Mouse (Mus musculus) intestine, embryonic 14.5 days (tissue): ENCODE data around the gene Sumf1. TPM values are rescaled to one million over a fixed set of nuclear protein-coding genes. Genes with fewer than 3 reads are reported as not detected.

Experiments
- ATAC-seq: fragments of 200-750 bp; cut with Nextera tagmentation; replicated peaks from 2 replicates; pipeline ENCODE4 v1.8.0; 2017; ENCODE audit warnings: low read depth, moderate number of reproducible peaks, moderate TSS enrichment, moderate library complexity; ENCODE audit not compliant: low FRiP score, low TSS enrichment
- DNase-seq: peaks from one replicate; pipeline ENCODE4 v3.0.0-alpha.2; 2018; ENCODE audit warnings: low spot score
- H3K27ac ChIP-seq: fragments of 300-500 bp; sonication (generic); 2 replicates; pipeline ENCODE4 v1.5.1; 2014; ENCODE audit warnings: low read depth, mild to moderate bottlenecking, control low read depth
- H3K27me3 ChIP-seq: fragments of 300-500 bp; sonication (generic); replicated peaks from 2 replicates; pipeline ENCODE4 v1.6.1; 2014; ENCODE audit warnings: low read length, control low read depth; ENCODE audit not compliant: control insufficient read depth, insufficient read depth
- H3K36me3 ChIP-seq: fragments of 300-500 bp; sonication (generic); 2 replicates; pipeline ENCODE4 v1.6.1; 2014; ENCODE audit warnings: low read length, control low read depth; ENCODE audit not compliant: control insufficient read depth, insufficient read depth
- H3K4me1 ChIP-seq: fragments of 300-500 bp; sonication (generic); replicated peaks from 2 replicates; pipeline ENCODE4 v1.6.1; 2014; ENCODE audit warnings: low read length, control low read depth, mixed read lengths; ENCODE audit not compliant: control insufficient read depth, insufficient read depth
- H3K4me2 ChIP-seq: fragments of 300-500 bp; sonication (generic); 2 replicates; pipeline ENCODE4 v1.6.1; 2014; ENCODE audit warnings: low read length
- H3K4me3 ChIP-seq: fragments of 300-500 bp; sonication (generic); 2 replicates; pipeline ENCODE4 v1.5.1; 2014; ENCODE audit warnings: low read depth, low read length, control low read depth, mixed read lengths
- H3K9ac ChIP-seq: fragments of 300-500 bp; sonication (generic); 2 replicates; pipeline ENCODE4 v1.6.1; 2014; ENCODE audit warnings: mild to moderate bottlenecking, low read length
- H3K9me3 ChIP-seq: fragments of 300-500 bp; sonication (generic); 2 replicates; pipeline ENCODE4 v1.6.1; 2016; ENCODE audit warnings: low read length, control low read depth; ENCODE audit not compliant: control insufficient read depth
- WGBS: fragments of 180-500 bp; shearing (Covaris S2); extraction: QIAGEN DNeasy Blood & Tissue Kit; methylation state at CpG from one replicate; pipeline ENCODE4 v1.1.7; 2014; 5-methylcytosine and 5-hydroxymethylcytosine counted together
- polyA plus RNA-seq: library from polyadenylated mRNA; unstranded; fragments of >200 nt; fragmentation: Nextera tagmentation; extraction: Ambion mirVana; gene quantifications from 2 replicates; pipeline ENCODE4 v1.2.1, GENCODE M21; 2014

Gene Sumf1
- polyA plus RNA-seq, 1 experiment from 2014 or later: 21.7 TPM

DNA sequence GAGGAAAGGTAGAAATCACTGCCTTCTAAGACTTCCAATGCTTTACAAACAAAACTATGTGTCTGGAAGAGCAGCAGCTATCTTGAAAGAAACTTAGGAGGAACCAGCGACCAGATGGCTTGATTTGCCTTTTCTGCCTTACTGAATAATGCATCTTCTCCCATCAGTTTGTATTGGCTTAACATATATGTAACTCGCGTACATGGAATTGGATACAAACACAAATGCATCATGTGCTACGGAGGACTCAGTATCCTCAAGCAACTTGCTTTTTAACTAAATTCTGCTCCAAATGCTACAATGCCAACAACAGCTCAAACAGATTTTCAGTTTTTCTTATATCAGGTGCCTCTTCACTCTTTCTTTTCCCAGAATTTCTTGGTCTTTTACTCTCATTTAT, 36.1 kb downstream of the Sumf1 start:
- DNase-seq: no peak
- H3K4me1 ChIP-seq: no peaks in the 10 kb centered on the region
- no peak overlapping the region for H3K4me2 ChIP-seq
- H3K9me3 ChIP-seq: no peaks in the 10 kb centered on the region
- no peak for ATAC-seq
- no peak overlapping the region for H3K4me3 ChIP-seq
- no peak overlapping the region for H3K27ac ChIP-seq
- H3K9ac ChIP-seq: no peak overlapping the region
- 0 out of 2 replicates have a peak, but pooled peaks cover 7% of the 10 kb centered on the region for H3K36me3 ChIP-seq
- no peaks in the 10 kb centered on the region for H3K27me3 ChIP-seq
- WGBS: 90% methylated on average over 4 of the region's 4 CpGs

DNA sequence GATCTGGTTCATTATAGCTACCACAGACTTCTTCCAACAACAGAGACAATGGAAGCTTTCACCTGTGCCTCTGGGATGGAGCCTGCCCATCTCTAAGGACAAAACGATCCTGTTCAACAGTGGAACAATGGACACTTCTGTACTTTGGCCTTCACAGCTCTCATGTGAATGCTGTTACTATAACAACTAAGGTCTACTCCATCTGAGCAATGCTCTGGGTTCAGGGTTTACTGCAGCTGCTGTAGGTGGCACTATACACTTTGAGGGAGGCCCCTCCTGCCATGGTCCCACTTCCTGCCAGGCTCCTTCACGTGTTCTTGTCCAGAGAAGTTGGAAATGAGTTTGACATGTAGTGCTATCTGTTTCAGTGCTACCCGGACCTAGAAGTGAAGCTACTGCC, 36.9 kb downstream of the Sumf1 start:
- no peak; the same call in 1 of the 2 replicates for ATAC-seq
- 61% methylated on average over 3 of the region's 3 CpGs for WGBS
- H3K27me3 ChIP-seq: no peaks in the 10 kb centered on the region
- H3K36me3 ChIP-seq: 0 out of 2 replicates have a peak, but pooled peaks cover 7% of the 10 kb centered on the region
- H3K9me3 ChIP-seq: no peaks in the 10 kb centered on the region
- H3K4me2 ChIP-seq: no peak overlapping the region
- DNase-seq: no peak
- H3K27ac ChIP-seq: no peak overlapping the region
- no peaks in the 10 kb centered on the region for H3K4me1 ChIP-seq
- no peak overlapping the region for H3K9ac ChIP-seq
- no peak overlapping the region for H3K4me3 ChIP-seq

DNA sequence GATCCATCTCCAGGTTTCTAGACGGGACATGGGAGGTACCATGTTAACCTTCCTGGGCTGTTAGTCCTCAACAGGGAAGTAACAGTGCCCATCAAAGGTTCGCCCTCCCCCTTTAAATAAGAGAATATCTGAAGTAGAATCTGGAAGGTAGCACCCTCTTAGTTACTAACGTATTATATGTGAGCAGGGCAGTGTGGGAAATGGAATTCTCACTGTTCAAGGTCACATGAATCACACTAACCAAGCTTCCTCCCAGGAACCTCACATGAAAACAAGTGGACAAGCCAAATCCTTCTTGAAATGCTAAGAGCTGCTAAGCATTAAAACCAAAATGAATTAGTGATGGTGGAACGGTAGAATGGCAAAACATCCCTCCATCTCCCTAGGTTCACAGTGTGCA, 38.7 kb downstream of the Sumf1 start:
- ATAC-seq (no peak), DNase-seq (no peak)
- 89% methylated on average over 4 of the region's 4 CpGs for WGBS

DNA sequence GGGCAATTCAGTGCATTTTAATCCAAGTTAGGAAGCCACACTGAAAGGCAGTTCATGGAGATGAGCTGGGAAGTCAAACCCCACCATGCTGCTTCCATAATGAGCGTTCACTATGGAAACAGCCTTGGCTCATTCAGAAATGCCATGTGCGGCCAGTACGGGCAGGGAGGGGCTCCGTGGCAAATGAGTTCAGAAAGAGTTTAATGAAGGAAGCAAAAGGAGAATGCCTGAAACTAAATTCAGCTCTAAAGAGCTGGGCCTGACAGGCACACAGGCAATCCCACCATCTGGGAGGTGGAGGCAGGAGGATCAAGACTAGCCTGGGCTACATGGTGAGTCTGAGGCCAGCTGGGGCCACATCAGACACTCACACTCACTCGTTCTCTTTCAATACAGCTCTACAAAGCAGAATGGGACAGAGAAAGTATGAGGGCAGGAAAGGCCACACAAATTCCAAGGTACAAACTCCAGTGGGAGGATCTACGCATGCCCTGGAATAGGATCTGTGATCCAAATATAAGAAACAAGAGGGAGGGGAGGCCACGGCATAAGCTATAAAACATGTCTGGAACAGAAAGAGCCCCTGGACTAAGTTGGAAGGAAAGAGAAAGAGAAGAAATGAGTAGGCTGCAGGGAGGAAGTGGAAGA, 39.3 kb downstream of the Sumf1 start:
- no peak for DNase-seq
- Histone ChIP-seq H3K4me2 (no peak overlapping the region), H3K4me1 (no peaks in the 10 kb centered on the region), H3K9ac (no peak overlapping the region), H3K4me3 (no peak overlapping the region), H3K9me3 (no peaks in the 10 kb centered on the region), H3K27me3 (no peaks in the 10 kb centered on the region), H3K36me3 (0 out of 2 replicates have a peak, but pooled peaks cover 4% of the 10 kb centered on the region), H3K27ac (no peak overlapping the region)
- ATAC-seq: no peak
- 81% methylated on average over 7 of the region's 7 CpGs for WGBS

More for the DNA sequence above, 38.7 kb downstream of the Sumf1 start:
- H3K4me3 ChIP-seq: no peak overlapping the region
- no peaks in the 10 kb centered on the region for H3K27me3 ChIP-seq
- H3K27ac ChIP-seq: no peak overlapping the region
- H3K4me2 ChIP-seq: no peak overlapping the region
- no peak overlapping the region for H3K9ac ChIP-seq
- no peaks in the 10 kb centered on the region for H3K4me1 ChIP-seq
- H3K36me3 ChIP-seq: 0 out of 2 replicates have a peak, but pooled peaks cover 4% of the 10 kb centered on the region
- H3K9me3 ChIP-seq: no peaks in the 10 kb centered on the region

DNA sequence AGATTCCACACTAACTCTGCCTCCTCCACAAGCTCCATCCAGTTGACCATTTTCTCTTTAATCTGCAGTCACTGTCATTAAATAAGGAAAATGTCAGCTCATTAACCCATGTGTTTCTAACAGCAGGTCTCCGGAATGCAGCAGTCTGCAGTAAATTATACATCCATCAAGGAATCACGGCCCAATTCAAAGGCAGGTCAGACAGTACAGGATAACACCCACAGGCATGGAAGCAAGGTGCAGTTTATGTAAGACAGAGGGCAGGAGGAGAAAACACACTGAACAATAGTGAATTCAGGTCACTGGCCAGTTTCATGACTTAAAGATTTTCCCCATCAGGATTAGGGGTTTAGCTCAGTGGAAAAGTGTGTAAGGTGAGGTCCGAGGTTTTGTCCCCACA, 40.1 kb downstream of the Sumf1 start:
- 0 out of 2 replicates have a peak, but pooled peaks cover 4% of the 10 kb centered on the region for H3K36me3 ChIP-seq
- ATAC-seq (no peak), DNase-seq (no peak)
- no peaks in the 10 kb centered on the region for H3K27me3 ChIP-seq
- no peak overlapping the region for H3K27ac ChIP-seq
- 70% methylated on average over 3 of the region's 3 CpGs for WGBS
- H3K4me3 ChIP-seq: no peak overlapping the region
- no peaks in the 10 kb centered on the region for H3K9me3 ChIP-seq
- no peak overlapping the region for H3K4me2 ChIP-seq
- no peak overlapping the region for H3K9ac ChIP-seq
- no peaks in the 10 kb centered on the region for H3K4me1 ChIP-seq

DNA sequence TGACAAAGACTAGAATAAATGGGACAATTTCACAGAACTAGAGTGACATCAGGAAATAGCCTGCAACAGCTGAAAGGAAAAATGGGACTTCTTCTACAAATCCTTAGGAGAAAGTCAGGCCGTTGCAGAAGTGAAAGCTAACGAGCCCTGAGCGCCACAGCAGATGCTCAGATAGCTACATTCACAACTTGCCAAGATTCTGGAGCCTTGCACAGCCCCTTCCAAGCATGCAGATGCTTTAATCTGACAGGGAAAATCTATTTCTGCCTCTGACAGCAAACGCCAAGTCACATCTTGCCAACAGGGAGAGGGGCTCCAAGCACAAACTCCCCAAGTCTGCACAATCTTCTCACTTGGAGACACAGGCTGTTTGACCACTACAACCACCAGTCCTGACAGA, 42.6 kb downstream of the Sumf1 start:
- H3K4me3 ChIP-seq: no peak overlapping the region
- ATAC-seq (no peak), DNase-seq (no peak)
- H3K27ac ChIP-seq: no peak overlapping the region
- H3K4me1 ChIP-seq: no peaks in the 10 kb centered on the region
- H3K9me3 ChIP-seq: no peaks in the 10 kb centered on the region
- 88% methylated on average over 4 of the region's 4 CpGs for WGBS
- no peaks in the 10 kb centered on the region for H3K27me3 ChIP-seq
- no peak overlapping the region for H3K4me2 ChIP-seq
- H3K36me3 ChIP-seq: 0 out of 2 replicates have a peak, but pooled peaks cover 4% of the 10 kb centered on the region
- H3K9ac ChIP-seq: no peak overlapping the region

DNA sequence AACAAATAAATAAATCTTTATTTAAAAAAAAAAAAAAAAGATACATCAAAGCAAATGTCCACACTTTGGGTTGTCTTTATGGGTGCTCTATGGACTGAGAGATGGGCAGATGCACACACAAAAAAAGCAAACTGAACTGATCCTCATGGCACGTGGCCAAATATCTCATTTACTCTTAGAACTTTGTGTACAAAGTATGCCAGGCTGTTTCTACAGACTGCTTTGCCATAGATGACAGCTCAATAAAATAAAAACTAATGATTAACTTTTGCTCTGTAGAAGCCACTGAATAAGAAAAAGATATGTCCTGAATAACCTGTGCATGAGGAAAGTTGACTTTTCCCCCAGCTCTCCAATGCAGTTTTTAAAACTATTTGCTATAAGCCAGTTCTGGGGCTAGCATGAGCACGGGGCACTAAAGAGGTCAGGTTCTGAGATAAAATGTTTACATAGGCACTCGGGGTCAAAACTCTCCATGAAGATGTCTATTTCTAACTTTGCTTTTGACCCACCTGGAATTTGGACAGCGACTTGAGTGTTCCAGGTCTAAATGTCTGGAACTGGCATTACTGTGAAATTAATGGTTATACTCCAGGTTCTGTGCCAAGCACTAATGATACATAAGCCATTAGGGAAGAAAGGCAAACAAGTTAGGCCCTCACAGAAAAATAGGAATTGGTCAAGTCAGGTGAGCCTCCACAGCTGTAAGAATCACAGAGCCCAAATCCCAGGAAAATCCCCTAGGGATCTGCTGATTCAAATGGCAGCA, 44.5 kb downstream of the Sumf1 start:
- Histone ChIP-seq H3K27ac (no peak overlapping the region), H3K9me3 (no peaks in the 10 kb centered on the region), H3K9ac (no peak overlapping the region), H3K27me3 (no peaks in the 10 kb centered on the region), H3K4me2 (no peak overlapping the region), H3K36me3 (no peaks in the 10 kb centered on the region), H3K4me3 (no peak overlapping the region), H3K4me1 (no peaks in the 10 kb centered on the region)
- DNase-seq (no peak), ATAC-seq (no peak)
- WGBS: 56% methylated on average over 4 of the region's 4 CpGs

DNA sequence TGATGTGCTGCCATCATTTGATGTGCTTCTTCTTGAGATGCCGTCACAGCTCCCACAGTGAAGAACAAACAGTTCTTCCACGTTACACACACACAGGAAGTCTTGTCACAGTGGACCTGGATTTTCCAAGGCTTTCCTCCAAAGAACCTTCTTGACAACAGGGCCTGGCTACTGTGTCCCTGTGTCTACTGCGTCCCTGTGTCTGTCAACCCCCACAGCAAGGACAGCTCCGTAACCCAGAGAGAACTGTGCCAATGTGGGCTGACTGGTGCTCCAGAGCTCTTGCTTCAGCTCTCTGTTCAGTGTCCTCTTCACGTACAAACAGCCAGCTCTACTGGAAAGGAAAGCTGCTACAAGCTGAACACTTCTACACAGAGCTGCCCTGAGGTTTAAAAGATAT, 48.4 kb downstream of the Sumf1 start:
- WGBS: 90% methylated on average over 5 of the region's 5 CpGs
- H3K9me3 ChIP-seq: no peaks in the 10 kb centered on the region
- ATAC-seq (no peak), DNase-seq (no peak)
- no peak overlapping the region for H3K4me3 ChIP-seq
- no peaks in the 10 kb centered on the region for H3K27me3 ChIP-seq
- no peak overlapping the region for H3K4me2 ChIP-seq
- H3K27ac ChIP-seq: no peak overlapping the region
- H3K4me1 ChIP-seq: no peaks in the 10 kb centered on the region
- no peaks in the 10 kb centered on the region for H3K36me3 ChIP-seq
- H3K9ac ChIP-seq: no peak overlapping the region
